Mouse (Mus musculus) heart, adult 18-20 months (tissue): ENCODE data around the gene Abhd17a. TPM values are rescaled to one million over a fixed set of nuclear protein-coding genes. Genes with fewer than 3 reads are reported as not detected.

Experiments used
- DNase-seq, 2 experiments: peaks; one replicate each; pipeline ENCODE4 v3.0.0; 2021 to 2022; ENCODE audit warnings: mixed read lengths in 1 of 2
- long read RNA-seq, 2 experiments: library from polyadenylated mRNA; stranded (forward); transcript quantifications; one replicate each; pipeline ENCODE4 v2.0.0; 2021
- total RNA-seq, 2 experiments: library from RNA; stranded (reverse); gene quantifications; 2 replicates each; pipeline ENCODE4 v1.2.3; 2021

Abhd17a gene
- 10 to 100 TPM; 40.6 to 44.8 TPM for total RNA-seq
- long read RNA-seq, experiment 1, transcript Abhd17a-201 (5 exons, 1,468 nt), result major isoform, 25 of 168 reads
- long read RNA-seq, experiment 1, partial matches to known transcripts, result 7 of 168 reads
- long read RNA-seq, experiment 1, other reads (novel, unspliced or antisense), result 136 of 168 reads
- long read RNA-seq, experiment 2, transcript Abhd17a-201 (5 exons, 1,468 nt), result major isoform, 29 of 152 reads
- long read RNA-seq, experiment 2, partial matches to known transcripts, result 1 of 152 reads
- long read RNA-seq, experiment 2, other reads (novel, unspliced or antisense), result 122 of 152 reads

GRCm38 (mm10) chr10:80589879-80590854, at the start of gene Abhd17a:
TSS of gene Abhd17a (minus strand) at chr10:80590341.
- peak; percentile 97 for DNase-seq

- DNase-seq, result no peak
These were observed 45.2 kb upstream of the Abhd17a start for GRCm38 (mm10) chr10:80635345-80635744.

- DNase-seq, result no peak
These were observed 38.8 kb upstream of the Abhd17a start for GRCm38 (mm10) chr10:80628925-80629324.

GRCm38 (mm10) chr10:80627685-80628084, 37.5 kb upstream of the Abhd17a start:
- DNase-seq, result peak; percentile 48 to 75

GRCm38 (mm10) chr10:80625764-80626163, 35.6 kb upstream of the Abhd17a start:
- no peak for DNase-seq

GRCm38 (mm10) chr10:80623457-80624191, 33.5 kb upstream of the Abhd17a start:
- peak; percentile 72 to 83 for DNase-seq

- peak in 1 of 2 experiments; percentile 45 for DNase-seq
These were observed 32.7 kb upstream of the Abhd17a start, which contains the start of gene Csnk1g2 for GRCm38 (mm10) chr10:80622661-80623456. TSS of gene Csnk1g2 (plus strand) at chr10:80622838.

GRCm38 (mm10) chr10:80621940-80622660, 32.0 kb upstream of the Abhd17a start:
- DNase-seq, result peak; percentile 99

- no peak for DNase-seq
These were observed 31.5 kb upstream of the Abhd17a start for GRCm38 (mm10) chr10:80621690-80621939.

- DNase-seq, result no peak
These were observed 30.9 kb upstream of the Abhd17a start for GRCm38 (mm10) chr10:80620796-80621689.

GRCm38 (mm10) chr10:80620365-80620764, 30.2 kb upstream of the Abhd17a start:
- DNase-seq, result no peak

GRCm38 (mm10) chr10:80619465-80620244, 29.5 kb upstream of the Abhd17a start:
- DNase-seq, result peak; percentile 27 to 51

- peak in 1 of 2 experiments; percentile 54 for DNase-seq
These were observed 28.0 kb upstream of the Abhd17a start for GRCm38 (mm10) chr10:80618181-80618580.

- DNase-seq, result no peak
These were observed 24.2 kb upstream of the Abhd17a start for GRCm38 (mm10) chr10:80614351-80614750.

GRCm38 (mm10) chr10:80613821-80614220, 23.7 kb upstream of the Abhd17a start:
- DNase-seq, result no peak

- no peak for DNase-seq
These were observed 21.8 kb upstream of the Abhd17a start for GRCm38 (mm10) chr10:80611905-80612304.

- DNase-seq, result peak in 1 of 2 experiments; percentile 68
These were observed 20.9 kb upstream of the Abhd17a start for GRCm38 (mm10) chr10:80611024-80611423.

- no peak for DNase-seq
These were observed 20.1 kb upstream of the Abhd17a start for GRCm38 (mm10) chr10:80610116-80610785.
